Mouse (Mus musculus) ES-Bruce4 (cell line): ENCODE measurements around the gene Rrnad1. TPM values are rescaled to one million over a fixed set of nuclear protein-coding genes. Genes with fewer than 3 reads are reported as not detected.

ENCODE experiments used
- H3K27ac ChIP-seq: 2 replicates; pipeline ENCODE4 v1.5.1; 2012; ENCODE audit warnings: low read length, inconsistent platforms; ENCODE audit not compliant: insufficient read depth
- H3K27me3 ChIP-seq: 2 replicates; pipeline ENCODE4 v1.6.1; 2012; ENCODE audit warnings: mild to moderate bottlenecking, low read length, inconsistent platforms; ENCODE audit not compliant: control insufficient read depth, poor library complexity, insufficient read depth, severe bottlenecking
- H3K36me3 ChIP-seq: 2 replicates; pipeline ENCODE4 v1.6.1; 2012; ENCODE audit warnings: inconsistent platforms, mild to moderate bottlenecking, low read length, moderate library complexity; ENCODE audit not compliant: control insufficient read depth, poor library complexity, insufficient read depth, severe bottlenecking
- H3K4me1 ChIP-seq: one replicate; pipeline ENCODE4 v1.8.1; 2011; ENCODE audit warnings: low read length; ENCODE audit not compliant: control insufficient read depth, insufficient read depth
- H3K4me3 ChIP-seq: 2 replicates; pipeline ENCODE4 v1.5.1; 2011; ENCODE audit warnings: low read depth, mild to moderate bottlenecking, low read length
- H3K9ac ChIP-seq: 2 replicates; pipeline ENCODE4 v1.6.1; 2012; ENCODE audit warnings: low read depth, mild to moderate bottlenecking, inconsistent platforms; ENCODE audit not compliant: poor library complexity, severe bottlenecking
- H3K9me3 ChIP-seq: replicated peaks from 2 replicates; pipeline ENCODE4 v1.6.1; 2012; ENCODE audit warnings: mild to moderate bottlenecking, low read length, inconsistent platforms; ENCODE audit not compliant: control insufficient read depth, poor library complexity, insufficient read depth, severe bottlenecking
- CTCF ChIP-seq: IDR thresholded peaks from one replicate; pipeline ENCODE4 v1.8.1; 2011; ENCODE audit warnings: low read depth, low read length
- EP300 ChIP-seq: IDR thresholded peaks from 2 replicates; pipeline ENCODE4 v1.6.1; 2011; ENCODE audit warnings: low read depth, low read length; ENCODE audit not compliant: insufficient read depth
- POLR2A ChIP-seq: IDR thresholded peaks from one replicate; pipeline ENCODE4 v1.8.1; 2011; ENCODE audit warnings: low read length; ENCODE audit not compliant: insufficient read depth
- polyA plus RNA-seq: library from polyadenylated mRNA; stranded (reverse); fragments of >200 nt; gene quantifications from 2 replicates; pipeline ENCODE4 v1.2.4, GENCODE M21; 2011; ENCODE audit warnings: low read depth; ENCODE audit not compliant: missing spikeins, insufficient read depth, insufficient read length

Gene Rrnad1
- polyA plus RNA-seq, 1 experiment = 14.9 TPM

DNA sequence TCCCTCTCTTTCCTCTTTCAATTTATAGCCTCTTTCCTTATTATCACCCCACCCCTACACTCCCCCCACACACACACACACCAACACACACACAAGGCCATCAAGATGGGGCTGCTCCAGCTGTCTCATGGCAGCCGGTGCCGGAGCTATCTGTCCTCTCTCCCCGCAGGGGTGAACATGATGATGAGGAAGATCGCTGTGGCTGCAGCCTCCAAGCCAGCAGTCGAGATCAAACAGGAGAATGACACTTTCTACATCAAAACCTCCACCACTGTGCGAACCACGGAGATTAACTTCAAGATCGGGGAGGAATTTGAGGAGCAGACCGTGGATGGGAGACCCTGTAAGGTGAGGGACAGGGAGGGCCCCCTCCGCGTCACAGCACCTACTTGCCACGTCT is 21.4 kb upstream of the Rrnad1 start:
- no peak overlapping the region for H3K9ac ChIP-seq
- H3K4me1 ChIP-seq = peaks cover 8% of the 10 kb centered on the region

GRCm38 (mm10) chr3:87949955-87950515 is 19.5 kb upstream of the Rrnad1 start:
- peak; percentile 72 for TF ChIP-seq EP300
- no peak for TF ChIP-seq CTCF
- Histone ChIP-seq H3K27me3 (no peaks in the 10 kb centered on the region; the same call in 1 of the 2 replicates), H3K9ac (no peak overlapping the region), H3K4me1 (peaks cover 8% of the 10 kb centered on the region), H3K9me3 (no peaks in the 10 kb centered on the region), H3K27ac (no peak overlapping the region), H3K36me3 (no peaks in the 10 kb centered on the region), H3K4me3 (0 out of 2 replicates have a peak overlapping the region, but pooled peaks have one; percentile 4)

More for the DNA sequence above, 21.4 kb upstream of the Rrnad1 start:
- peak overlapping the region; percentile 55 for H3K4me3 ChIP-seq
- H3K27ac ChIP-seq = no peak overlapping the region
- H3K27me3 ChIP-seq = no peaks in the 10 kb centered on the region; the same call in 1 of the 2 replicates
- no peaks in the 10 kb centered on the region for H3K9me3 ChIP-seq
- no peak for TF ChIP-seq CTCF
- TF ChIP-seq POLR2A = no peak
- TF ChIP-seq EP300 = no peak
- H3K36me3 ChIP-seq = no peaks in the 10 kb centered on the region

DNA sequence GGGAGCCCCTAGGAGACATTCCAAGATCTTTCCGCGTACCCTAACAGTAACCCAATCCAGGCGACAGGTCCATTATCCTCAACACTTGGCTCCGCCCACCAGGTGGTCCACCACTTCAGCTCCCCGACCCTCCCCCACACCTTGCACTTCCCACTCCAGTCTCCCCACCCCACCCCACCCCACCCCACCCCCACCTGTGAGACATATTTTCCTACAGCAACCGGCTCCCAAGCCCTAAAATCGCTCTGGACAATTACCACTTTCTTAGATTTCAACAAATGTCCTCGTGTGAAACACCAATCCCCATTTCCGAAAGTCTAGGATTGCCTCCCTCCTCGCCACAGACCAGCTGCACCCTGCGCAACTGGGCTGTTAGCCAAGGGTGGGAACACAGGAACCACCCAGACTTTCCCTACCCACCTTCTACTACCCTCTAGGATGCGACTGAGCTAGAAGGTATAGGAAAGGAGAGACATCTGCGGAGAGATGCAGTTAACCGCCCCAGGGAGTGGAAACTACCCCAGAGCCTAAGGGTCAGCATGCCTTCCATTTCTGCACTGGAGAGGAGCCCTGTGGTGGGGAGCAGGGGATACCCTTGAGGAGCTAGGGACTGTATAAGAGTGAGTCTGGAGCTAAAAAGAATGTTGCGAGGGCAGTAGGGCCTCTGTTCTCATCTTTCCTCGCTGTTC is 18.9 kb upstream of the Rrnad1 start:
- no peak overlapping the region for H3K4me3 ChIP-seq
- TF ChIP-seq EP300 (0 out of 2 replicates have a peak, but pooled peaks have one; percentile 36), CTCF (no peak), POLR2A (no peak)
- H3K9ac ChIP-seq = no peak overlapping the region
- no peaks in the 10 kb centered on the region for H3K36me3 ChIP-seq
- H3K4me1 ChIP-seq = peaks cover 13% of the 10 kb centered on the region
- no peak overlapping the region for H3K27ac ChIP-seq
- no peaks in the 10 kb centered on the region; the same call in 1 of the 2 replicates for H3K27me3 ChIP-seq
- no peaks in the 10 kb centered on the region for H3K9me3 ChIP-seq

DNA sequence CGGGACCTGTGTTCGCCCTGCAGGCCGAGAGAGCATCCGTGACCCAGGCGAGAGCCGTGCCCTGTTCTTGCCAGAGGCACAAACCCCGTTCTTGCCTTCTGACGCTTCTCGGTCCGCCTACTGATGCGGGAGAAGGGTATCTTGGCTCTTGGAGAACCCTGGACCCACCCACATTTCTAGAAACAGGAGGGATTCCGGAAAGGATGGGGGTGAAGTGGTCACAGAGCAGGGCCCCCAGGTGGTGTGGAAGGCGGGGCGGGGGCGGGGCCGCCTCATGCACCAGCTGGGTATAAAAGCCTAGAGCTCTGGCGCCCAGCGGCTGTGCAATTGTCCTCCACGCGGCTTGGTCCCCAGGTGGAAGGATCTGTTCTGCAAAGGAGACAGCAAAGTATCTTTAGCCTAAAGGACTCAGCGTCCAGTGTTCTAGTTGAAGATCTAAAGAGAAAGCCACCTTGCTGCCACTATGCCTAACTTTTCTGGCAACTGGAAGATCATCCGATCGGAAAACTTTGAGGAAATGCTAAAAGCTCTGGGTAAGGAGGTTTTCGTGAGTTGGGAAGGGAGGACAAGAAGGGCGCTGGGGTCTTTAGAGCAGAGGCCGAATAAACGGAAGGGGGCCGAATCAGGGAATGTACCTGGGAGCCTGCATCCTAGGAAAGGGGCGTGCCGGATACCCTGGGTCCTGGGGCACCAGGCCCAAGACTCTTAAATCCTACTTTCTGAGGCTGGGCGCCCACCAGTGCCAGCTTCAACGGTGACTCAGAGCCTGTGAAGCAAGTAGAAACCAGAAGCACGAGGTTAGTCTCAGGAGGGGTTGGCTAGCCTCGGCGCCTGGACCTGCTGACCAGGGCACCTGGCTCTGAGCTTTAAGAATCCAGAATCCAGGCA is 18.1 kb upstream of the Rrnad1 start, which contains the start of gene Crabp2:
Crabp2 (plus strand) TSS at position 289 of the 888 bp plus-strand sequence.
- no peaks in the 10 kb centered on the region for H3K9me3 ChIP-seq
- no peaks in the 10 kb centered on the region; the same call in 1 of the 2 replicates for H3K27me3 ChIP-seq
- H3K27ac ChIP-seq = no peak within 1 kb of the TSS
- peak within 1 kb of the TSS; percentile 49 for H3K9ac ChIP-seq
- H3K4me1 ChIP-seq = peaks cover 13% of the 10 kb centered on the region
- H3K4me3 ChIP-seq = peak within 1 kb of the TSS; percentile 47
- TF ChIP-seq POLR2A (no peak), CTCF (no peak), EP300 (no peak)
- no peaks in the 10 kb centered on the region for H3K36me3 ChIP-seq

GRCm38 (mm10) chr3:87947811-87948199 is 17.3 kb upstream of the Rrnad1 start:
- no peak for TF ChIP-seq EP300
- TF ChIP-seq POLR2A = no peak
- no peak for TF ChIP-seq CTCF
- Histone ChIP-seq H3K9me3 (no peaks in the 10 kb centered on the region), H3K4me3 (peak overlapping the region; percentile 47), H3K36me3 (no peaks in the 10 kb centered on the region), H3K27me3 (no peaks in the 10 kb centered on the region; the same call in 1 of the 2 replicates), H3K9ac (peak overlapping the region; percentile 49), H3K4me1 (peaks cover 11% of the 10 kb centered on the region), H3K27ac (no peak overlapping the region)
